Mouse (Mus musculus): ENCODE measurements around the gene Tspoap1.

The Tspoap1 gene

DNA sequence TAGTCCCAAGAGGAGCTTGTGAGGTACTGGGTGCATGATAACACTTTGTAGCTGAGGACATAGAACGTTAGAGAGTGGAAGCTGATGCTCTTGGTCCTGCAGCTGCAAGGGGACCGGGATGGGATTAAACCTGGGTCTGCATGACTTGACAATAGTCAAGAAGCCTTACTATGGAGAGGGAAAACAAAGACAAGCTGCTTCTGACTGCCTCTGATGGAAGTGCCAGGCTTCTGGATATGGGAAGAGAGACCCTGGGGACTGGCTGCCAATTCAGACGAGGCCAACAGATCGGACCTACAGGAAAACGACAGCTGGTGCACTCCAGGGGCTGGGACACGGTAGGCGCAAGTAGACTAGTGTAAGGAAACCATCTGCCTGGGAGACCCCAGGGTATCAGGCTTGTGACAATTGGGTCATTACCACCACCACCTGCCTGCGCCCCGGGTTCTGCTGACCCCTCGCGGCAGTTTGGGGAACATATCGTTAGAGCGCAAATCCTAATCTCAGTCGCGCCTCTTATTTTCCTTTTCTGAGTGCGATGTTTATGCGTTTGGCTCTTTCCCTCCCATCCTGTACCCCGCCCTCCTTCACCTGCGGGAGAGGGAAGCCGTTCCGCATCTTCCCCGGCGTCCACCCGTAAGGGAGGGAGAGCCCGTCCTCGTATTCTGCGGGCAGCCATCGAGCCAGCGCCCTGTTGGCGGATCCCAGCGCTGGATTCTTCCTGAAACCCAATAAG lies 56.5 kb downstream of the Tspoap1 start:
- peak; percentile 73 for DNase-seq

DNA sequence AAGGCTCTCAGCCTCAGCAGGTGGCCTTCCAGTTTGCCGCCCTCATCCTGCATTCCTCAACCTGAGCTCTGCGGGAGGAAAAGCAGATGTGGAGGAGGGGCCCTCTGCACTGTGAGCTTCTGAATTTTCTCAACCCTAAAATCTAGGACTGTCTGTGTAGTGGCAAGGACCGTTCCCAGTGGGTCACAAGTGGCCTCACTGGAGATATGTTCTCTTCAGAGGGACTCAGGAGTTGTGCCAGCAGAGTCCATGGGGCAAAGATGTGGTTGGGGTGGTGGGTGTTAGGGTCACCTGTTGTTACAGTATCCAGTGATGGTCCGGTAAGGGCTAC lies 57.1 kb downstream of the Tspoap1 start:
- DNase-seq, result no peak

DNA sequence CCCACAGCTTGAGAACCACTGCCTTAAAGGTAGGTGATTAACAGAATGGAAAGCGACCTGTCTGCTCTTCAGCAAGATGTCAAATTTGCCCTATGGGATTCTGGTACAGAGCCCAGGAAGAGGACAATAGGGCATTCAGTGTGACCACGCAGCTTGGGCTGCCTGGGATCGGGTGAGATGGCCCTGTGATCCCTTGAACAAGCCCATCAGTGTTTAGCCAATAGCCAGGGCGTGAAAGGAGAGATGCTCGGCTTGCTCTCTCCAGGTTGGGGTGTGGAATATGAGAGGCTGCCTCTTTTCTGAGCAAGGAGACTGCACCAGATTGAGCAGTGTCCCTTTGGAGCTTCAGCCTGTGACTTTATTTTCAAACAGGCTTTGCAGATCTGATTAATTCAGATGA lies 61.2 kb downstream of the Tspoap1 start:
- DNase-seq, result peak; percentile 81

DNA sequence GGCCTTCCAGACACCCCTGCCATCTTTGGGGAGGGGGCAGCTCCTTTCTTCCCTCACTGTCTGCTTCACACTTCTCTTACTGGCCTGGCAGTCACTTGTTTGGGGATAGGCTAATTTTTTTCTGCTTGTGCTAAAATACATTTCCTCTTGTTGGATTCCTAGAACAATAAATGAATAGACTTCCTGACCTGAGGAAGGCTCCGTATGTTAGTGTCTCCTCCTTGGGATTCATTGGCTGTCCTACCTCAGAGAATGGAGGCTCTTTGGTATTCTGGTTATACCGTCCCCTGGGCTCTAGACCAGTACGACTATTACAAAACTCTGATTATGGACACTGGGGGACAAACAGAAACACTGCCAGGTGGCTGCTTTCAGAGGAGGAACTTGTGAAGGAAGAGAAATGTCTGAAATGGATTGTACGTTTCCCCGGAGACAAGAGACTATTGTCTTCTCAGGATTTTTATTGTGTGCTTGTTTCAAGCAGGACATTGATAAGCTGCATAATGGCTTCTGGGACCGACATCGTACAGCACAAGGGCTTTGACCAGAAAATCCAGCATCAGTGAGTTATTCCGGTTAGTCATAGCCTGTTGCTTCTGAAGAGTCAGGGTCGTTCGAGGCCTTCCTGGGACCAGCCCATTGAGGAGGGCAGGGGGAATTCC lies 68.0 kb downstream of the Tspoap1 start, which contains the start of gene Lpo:
Lpo (minus strand) TSS at position 51 of the 662 bp plus-strand sequence.
- DNase-seq, result peak; percentile 77

Data from heart, adult 11 months (tissue).